Mouse (Mus musculus): Measurements from ENCODE around the gene H6pd. TPM values are rescaled to one million over a fixed set of nuclear protein-coding genes. Genes with fewer than 3 reads are reported as not detected.

H6pd gene
- polyA plus RNA-seq, 1 experiment, result 66.4 TPM

- Histone ChIP-seq H3K27ac (replicated peaks; ENCODE audit: low read depth, low read length) (no peak overlapping the region), H3K4me1 (ENCODE audit: control insufficient read depth, insufficient read depth, insufficient read length, low read length) (no peaks in the 10 kb centered on the region), H3K4me3 (ENCODE audit: insufficient read depth, low read depth, low read length) (no peak overlapping the region)
These were observed 27.3 kb upstream of the H6pd start for GRCm38 (mm10) chr4:150036094-150036493.

DNA sequence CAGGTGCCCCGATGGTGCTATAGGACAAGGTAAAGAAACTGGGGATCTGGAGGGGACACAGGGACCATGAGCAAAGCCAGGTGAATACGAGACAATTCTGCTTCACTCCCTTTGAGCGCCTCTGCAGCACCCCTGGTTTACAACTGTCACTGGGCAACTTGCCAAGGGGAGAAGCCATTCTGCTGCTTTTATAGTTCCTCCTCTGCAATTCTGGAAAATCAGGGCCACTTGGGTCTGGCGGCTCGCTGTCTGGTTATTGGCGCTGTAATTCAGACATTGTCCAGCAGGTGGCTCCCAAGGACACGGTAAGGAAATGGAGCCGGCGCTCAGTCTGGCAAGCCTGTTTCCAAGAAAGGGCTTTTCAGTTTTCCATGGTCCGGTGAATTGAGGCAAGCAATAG is 26.5 kb upstream of the H6pd start:
- H3K27ac ChIP-seq (replicated peaks; ENCODE audit: low read depth, low read length), result no peak overlapping the region
- H3K4me1 ChIP-seq (ENCODE audit: control insufficient read depth, insufficient read depth, insufficient read length, low read length), result no peaks in the 10 kb centered on the region
- H3K4me3 ChIP-seq (ENCODE audit: insufficient read depth, low read depth, low read length), result no peak overlapping the region

DNA sequence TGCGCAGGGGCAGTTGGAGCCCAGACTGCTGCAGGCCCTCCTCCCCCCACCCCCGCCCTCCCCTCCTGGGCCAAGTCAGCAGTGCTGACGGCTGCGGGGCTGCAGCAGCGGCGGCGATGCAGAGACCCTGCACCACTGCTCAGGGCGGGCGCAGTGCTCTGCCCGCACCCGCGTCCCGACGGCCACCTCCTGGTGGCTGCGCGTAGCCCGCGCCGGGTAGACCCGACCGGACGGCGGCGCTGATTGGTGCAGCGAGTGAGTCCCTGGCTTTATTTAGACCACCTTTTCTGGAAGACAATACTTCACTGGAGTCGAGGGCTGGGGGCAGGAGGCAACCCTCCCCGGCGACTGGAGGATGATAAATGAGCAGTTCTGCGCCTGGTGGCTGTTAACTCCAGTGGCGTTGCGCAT is 24.4 kb upstream of the H6pd start:
- H3K27ac ChIP-seq (replicated peaks; ENCODE audit: low read depth, low read length), result no peak overlapping the region
- no peak overlapping the region for H3K4me3 ChIP-seq (ENCODE audit: insufficient read depth, low read depth, low read length)
- no peaks in the 10 kb centered on the region for H3K4me1 ChIP-seq (ENCODE audit: control insufficient read depth, insufficient read depth, insufficient read length, low read length)

- Histone ChIP-seq H3K27ac (replicated peaks; ENCODE audit: low read depth, low read length) (no peak overlapping the region), H3K4me3 (ENCODE audit: insufficient read depth, low read depth, low read length) (peak overlapping the region; percentile 57)
These were observed 22.5 kb upstream of the H6pd start for GRCm38 (mm10) chr4:150031234-150031890.

GRCm38 (mm10) chr4:150030449-150031233 is 21.8 kb upstream of the H6pd start:
- Histone ChIP-seq H3K27ac (replicated peaks; ENCODE audit: low read depth, low read length) (no peak overlapping the region), H3K4me3 (ENCODE audit: insufficient read depth, low read depth, low read length) (peak overlapping the region; percentile 57), H3K4me1 (ENCODE audit: control insufficient read depth, insufficient read depth, insufficient read length, low read length) (no peaks in the 10 kb centered on the region)

More at GRCm38 (mm10) chr4:150031234-150031890, 22.5 kb upstream of the H6pd start:
- no peaks in the 10 kb centered on the region for H3K4me1 ChIP-seq (ENCODE audit: control insufficient read depth, insufficient read depth, insufficient read length, low read length)

- H3K4me1 ChIP-seq (ENCODE audit: control insufficient read depth, insufficient read depth, insufficient read length, low read length), result no peaks in the 10 kb centered on the region
- peak overlapping the region; percentile 57 for H3K4me3 ChIP-seq (ENCODE audit: insufficient read depth, low read depth, low read length)
- no peak overlapping the region for H3K27ac ChIP-seq (replicated peaks; ENCODE audit: low read depth, low read length)
These were observed 21.1 kb upstream of the H6pd start for GRCm38 (mm10) chr4:150029885-150030284.

DNA sequence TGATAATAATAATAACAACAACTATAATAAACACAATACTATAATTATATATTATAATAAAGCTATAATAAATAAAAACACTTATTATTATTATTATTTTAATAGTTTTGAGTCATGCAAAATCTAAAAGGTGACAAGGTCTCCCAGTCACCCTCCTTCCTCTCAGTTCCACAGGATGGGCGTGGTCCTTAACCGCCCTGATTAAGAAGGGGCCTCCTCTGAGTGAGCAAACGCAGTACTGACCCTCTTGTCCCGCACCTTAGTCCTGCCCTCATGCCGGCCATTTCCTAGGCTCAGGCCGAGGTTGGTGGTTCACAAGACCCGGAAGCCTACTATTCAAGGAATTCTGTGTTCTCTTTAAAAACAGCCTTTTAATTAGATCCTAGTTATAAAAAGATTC is 14.7 kb upstream of the H6pd start:
- H3K4me1 ChIP-seq (ENCODE audit: control insufficient read depth, insufficient read depth, insufficient read length, low read length), result no peaks in the 10 kb centered on the region
- H3K27ac ChIP-seq (replicated peaks; ENCODE audit: low read depth, low read length), result no peak overlapping the region
- no peak overlapping the region for H3K4me3 ChIP-seq (ENCODE audit: insufficient read depth, low read depth, low read length)

DNA sequence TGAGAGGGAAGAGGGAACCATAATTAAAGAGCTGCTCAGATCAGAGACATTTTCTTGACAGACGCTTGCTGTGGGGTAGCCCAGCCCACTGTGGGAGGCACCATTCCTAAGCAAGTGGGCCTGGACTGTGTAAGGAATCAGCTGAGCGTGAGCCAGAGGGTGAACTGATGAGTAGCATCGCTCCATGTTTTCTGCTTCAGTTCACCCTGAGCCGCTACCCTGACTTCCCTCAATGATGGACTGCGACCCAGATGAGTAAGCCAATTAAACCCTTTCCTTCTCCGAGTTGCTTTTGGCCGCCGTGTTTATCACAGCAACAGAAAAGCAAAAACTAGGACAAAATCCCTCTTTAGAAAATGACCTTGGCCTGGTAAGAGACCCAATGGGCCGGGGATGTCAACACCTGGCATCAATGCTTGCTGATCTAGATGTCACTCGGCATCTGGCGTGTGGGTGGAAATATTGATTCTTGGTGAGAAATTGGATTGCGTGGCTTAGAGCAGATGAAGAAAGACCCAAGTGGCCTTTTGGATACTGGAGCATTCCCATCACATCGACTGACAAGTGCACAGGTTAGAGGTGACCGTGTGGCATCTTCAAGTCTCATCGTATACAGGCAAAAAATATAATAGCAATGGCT is 11.0 kb upstream of the H6pd start:
- no peak overlapping the region for H3K27ac ChIP-seq (replicated peaks; ENCODE audit: low read depth, low read length)
- H3K4me3 ChIP-seq (ENCODE audit: insufficient read depth, low read depth, low read length), result no peak overlapping the region
- no peaks in the 10 kb centered on the region for H3K4me1 ChIP-seq (ENCODE audit: control insufficient read depth, insufficient read depth, insufficient read length, low read length)

DNA sequence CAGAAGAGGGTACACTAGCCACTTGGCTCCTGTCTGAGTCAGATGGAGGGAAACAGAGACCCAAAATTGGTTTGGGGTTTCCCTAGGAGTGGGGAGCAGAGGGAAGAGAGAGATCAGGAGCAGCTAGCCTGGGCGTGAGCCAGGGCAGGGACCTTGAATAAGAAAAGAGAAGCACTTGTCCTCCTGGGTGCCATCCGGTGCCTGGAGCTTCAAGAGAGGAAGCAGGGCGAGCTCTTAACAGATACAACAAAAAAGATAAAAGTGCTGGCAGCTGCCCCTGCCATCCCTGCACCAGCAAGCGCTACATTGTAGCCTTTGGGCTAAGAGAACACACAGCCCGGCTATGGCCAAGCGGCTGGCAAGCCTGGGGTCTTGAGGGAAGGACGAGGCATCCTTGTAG is 6.6 kb upstream of the H6pd start:
- Histone ChIP-seq H3K4me1 (ENCODE audit: control insufficient read depth, insufficient read depth, insufficient read length, low read length) (no peaks in the 10 kb centered on the region; the same call in 1 of the 2 replicates), H3K27ac (replicated peaks; ENCODE audit: low read depth, low read length) (no peak overlapping the region), H3K4me3 (ENCODE audit: insufficient read depth, low read depth, low read length) (no peak overlapping the region)

GRCm38 (mm10) chr4:150014378-150015091 is 5.7 kb upstream of the H6pd start:
- no peak overlapping the region for H3K4me3 ChIP-seq (ENCODE audit: insufficient read depth, low read depth, low read length)
- H3K27ac ChIP-seq (replicated peaks; ENCODE audit: low read depth, low read length), result no peak overlapping the region
- no peaks in the 10 kb centered on the region; the same call in 1 of the 2 replicates for H3K4me1 ChIP-seq (ENCODE audit: control insufficient read depth, insufficient read depth, insufficient read length, low read length)

- H3K4me3 ChIP-seq (ENCODE audit: insufficient read depth, low read depth, low read length), result no peak overlapping the region
- H3K4me1 ChIP-seq (ENCODE audit: control insufficient read depth, insufficient read depth, insufficient read length, low read length), result no peaks in the 10 kb centered on the region; the same call in 1 of the 2 replicates
- peak overlapping the region; percentile 51 for H3K27ac ChIP-seq (replicated peaks; ENCODE audit: low read depth, low read length)
These were observed 5.0 kb upstream of the H6pd start for GRCm38 (mm10) chr4:150013805-150014204.

GRCm38 (mm10) chr4:150013186-150013690 is 4.4 kb upstream of the H6pd start:
- Histone ChIP-seq H3K4me3 (ENCODE audit: insufficient read depth, low read depth, low read length) (no peak overlapping the region), H3K4me1 (ENCODE audit: control insufficient read depth, insufficient read depth, insufficient read length, low read length) (no peaks in the 10 kb centered on the region; the same call in 1 of the 2 replicates), H3K27ac (replicated peaks; ENCODE audit: low read depth, low read length) (peak overlapping the region; percentile 51)

DNA sequence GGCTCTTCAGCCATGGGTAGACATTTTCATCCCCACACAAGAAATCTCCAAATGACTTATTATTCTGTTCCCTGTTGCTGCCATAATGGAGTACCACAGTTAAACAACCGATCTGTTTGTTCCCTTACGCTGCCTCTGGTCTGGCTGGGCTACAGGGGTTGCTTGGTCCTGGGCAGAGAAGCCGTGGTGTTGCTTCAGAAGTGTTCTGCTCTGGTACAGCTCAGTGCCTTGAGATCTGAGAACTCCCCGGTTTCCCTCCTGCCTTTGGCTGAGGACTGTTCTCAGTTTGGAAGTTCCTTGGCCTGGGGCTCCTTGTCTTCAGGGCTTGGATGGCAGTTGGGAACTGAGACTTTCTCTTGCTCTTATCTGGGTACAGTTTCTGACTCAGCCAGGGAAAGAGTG is 3.5 kb upstream of the H6pd start:
- Histone ChIP-seq H3K4me3 (ENCODE audit: insufficient read depth, low read depth, low read length) (no peak overlapping the region), H3K27ac (replicated peaks; ENCODE audit: low read depth, low read length) (peak overlapping the region; percentile 50; the same call in 1 of the 2 replicates), H3K4me1 (ENCODE audit: control insufficient read depth, insufficient read depth, insufficient read length, low read length) (peaks cover 2% of the 10 kb centered on the region)

- H3K4me3 ChIP-seq (ENCODE audit: insufficient read depth, low read depth, low read length), result no peak overlapping the region
- peaks cover 2% of the 10 kb centered on the region for H3K4me1 ChIP-seq (ENCODE audit: control insufficient read depth, insufficient read depth, insufficient read length, low read length)
- peak overlapping the region; percentile 50; the same call in 1 of the 2 replicates for H3K27ac ChIP-seq (replicated peaks; ENCODE audit: low read depth, low read length)
These were observed 2.9 kb upstream of the H6pd start for GRCm38 (mm10) chr4:150011564-150012321.

Measured in brown adipose tissue, adult 24 weeks (tissue).